Mouse (Mus musculus): ENCODE measurements around the gene Anapc2. TPM values are rescaled to one million over a fixed set of nuclear protein-coding genes. Genes with fewer than 3 reads are reported as not detected.

Anapc2 gene
- total RNA-seq, 2 experiments from 2014 or later: 29.7 to 31.0 TPM

DNA sequence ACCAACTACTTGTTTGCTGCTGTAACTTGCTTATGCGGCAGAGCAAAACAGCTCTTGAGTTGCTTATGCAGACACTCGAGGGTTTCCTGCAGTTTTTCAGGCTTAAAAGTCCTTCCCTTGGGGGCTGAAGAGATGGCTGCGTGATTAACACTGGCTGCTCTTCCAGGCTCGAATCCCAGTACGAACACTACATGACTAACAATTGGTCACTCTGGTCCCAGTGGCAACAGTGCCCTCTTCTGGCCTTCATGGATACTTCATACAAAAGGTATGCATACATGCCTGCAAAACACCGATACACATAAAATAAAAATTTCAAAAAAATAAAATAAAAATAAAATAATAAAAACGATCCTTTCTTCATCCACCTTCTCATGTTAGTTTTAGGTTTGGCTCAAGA lies 56.2 kb downstream of the Anapc2 start:
- intact Hi-C loops (cut with DNase I; ENCODE audit: low total_unique reads): no loop called here
- DNase-seq: no peak

DNA sequence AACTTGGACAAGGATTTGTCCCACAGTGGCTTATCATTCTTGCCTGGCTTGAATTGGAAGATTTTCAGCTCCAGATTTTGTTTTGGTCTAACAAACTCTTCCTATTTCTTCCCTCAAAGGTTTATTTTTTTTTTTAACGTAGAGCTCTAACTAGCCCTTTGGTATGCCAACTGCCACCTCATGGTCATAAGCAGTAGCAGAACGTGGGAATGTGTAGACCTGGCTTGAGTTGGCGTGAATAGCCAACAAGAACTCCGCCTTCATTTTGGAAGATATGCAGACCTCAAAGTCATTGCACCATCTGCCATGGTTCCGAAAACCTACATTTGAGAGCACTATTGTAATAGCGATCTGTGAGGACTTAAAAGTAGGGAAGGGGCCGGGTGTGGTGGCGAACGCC lies 59.2 kb downstream of the Anapc2 start:
- no peak for DNase-seq
- intact Hi-C loops (cut with DNase I; ENCODE audit: low total_unique reads): no loop called here

DNA sequence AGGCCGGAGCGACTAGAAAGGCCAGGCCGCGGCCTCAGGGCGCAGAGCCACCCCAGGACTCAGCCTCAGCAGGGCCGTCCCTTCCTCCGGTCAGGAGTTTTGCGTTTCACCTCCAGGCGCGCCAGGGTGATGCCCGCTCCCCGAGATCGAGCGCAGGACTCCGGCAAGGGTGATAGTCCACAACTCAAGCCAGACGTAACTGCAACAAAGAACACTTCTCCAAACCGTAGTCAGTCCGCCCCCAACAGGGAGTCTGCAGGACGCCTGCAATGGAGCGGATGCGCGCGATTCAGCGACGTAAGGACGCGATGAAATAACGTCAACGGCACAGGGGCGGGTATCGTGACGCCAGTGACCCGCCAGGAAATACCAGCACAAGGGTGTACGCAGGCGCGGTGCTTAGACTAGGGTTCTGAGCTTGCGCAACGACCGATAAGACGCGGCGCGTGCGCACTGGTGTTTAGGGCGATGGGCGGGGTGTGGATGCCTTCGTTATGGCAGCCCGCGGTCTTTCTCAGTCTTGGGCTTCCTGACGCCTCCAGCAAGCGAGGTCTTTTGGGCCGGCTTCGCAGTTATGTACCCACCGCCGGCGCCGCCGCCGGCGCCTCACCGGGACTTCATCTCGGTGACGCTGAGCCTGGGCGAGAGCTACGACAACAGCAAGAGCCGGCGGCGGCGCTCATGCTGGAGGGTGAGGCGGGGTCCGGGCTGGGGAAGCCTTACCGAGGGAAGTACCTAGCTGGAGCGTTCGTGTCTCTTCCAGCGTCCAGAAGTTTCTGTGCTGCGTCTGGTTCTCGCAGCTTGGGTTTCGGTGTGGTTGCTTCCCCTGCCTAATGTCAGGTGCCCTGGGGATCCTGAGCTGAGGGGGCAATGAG lies 60.2 kb downstream of the Anapc2 start, which contains the start of gene Man1b1:
Gene Man1b1, plus strand, starts transcription at position 53 of the 875 bp plus-strand sequence.
- intact Hi-C loops (cut with DNase I; ENCODE audit: low total_unique reads): no loop called here
- DNase-seq: peak; percentile 99

DNA sequence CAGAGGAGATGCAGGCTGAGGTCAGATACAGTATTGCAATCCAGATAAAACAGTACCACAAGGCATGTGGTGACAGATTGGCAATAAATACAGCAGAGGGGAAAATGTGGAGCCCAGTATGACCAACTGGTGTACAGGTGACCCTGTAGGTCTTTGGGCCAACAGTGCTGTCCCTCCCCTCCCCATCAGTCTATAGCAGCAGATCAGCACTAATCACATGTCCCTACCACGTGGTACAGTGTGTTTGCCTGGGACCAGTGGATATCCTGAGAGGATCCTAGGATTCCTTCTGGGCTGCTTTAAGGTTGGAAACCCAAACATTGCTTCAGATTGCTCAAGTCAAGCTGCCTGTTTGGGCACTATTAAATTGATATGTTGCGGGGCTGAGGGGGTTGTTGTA lies 61.3 kb downstream of the Anapc2 start:
- intact Hi-C loops (cut with DNase I; ENCODE audit: low total_unique reads): no loop called here
- no peak for DNase-seq

Other genes with a start within 250 kb of the Anapc2 start
- gene Nsmf, start 218.1 kb upstream of the Anapc2 start, total RNA-seq (2021): 10 to 100 TPM; 16.7 to 19.5 TPM
- not detected for gene Entpd8, start 192.2 kb upstream of the Anapc2 start, total RNA-seq (2021)
- not detected for gene Noxa1, start 177.3 kb upstream of the Anapc2 start, total RNA-seq (2021)
- gene Nrarp, start 91.7 kb upstream of the Anapc2 start, total RNA-seq (2021): 10 to 100 TPM; 11.3 to 13.6 TPM
- gene Tor4a, start 75.6 kb upstream of the Anapc2 start, total RNA-seq (2021): 1 to 10 TPM; 1.9 TPM
- 10 to 100 TPM; 24.1 to 26.1 TPM for gene Nelfb, start 61.0 kb upstream of the Anapc2 start, total RNA-seq (2021)
- not detected for gene Stpg3, start 57.8 kb upstream of the Anapc2 start, total RNA-seq (2021)
- not detected for gene Fam166a, start 53.7 kb upstream of the Anapc2 start, total RNA-seq (2021)
- gene Tubb4b, start 47.8 kb upstream of the Anapc2 start, total RNA-seq (2021): 100 to 1,000 TPM; 291 to 431 TPM
- not detected for gene Slc34a3, start 38.1 kb upstream of the Anapc2 start, total RNA-seq (2021)
- not detected for gene Rnf224, start 35.7 kb upstream of the Anapc2 start, total RNA-seq (2021)
- gene Rnf208, start 30.2 kb upstream of the Anapc2 start, total RNA-seq (2021): 1 to 10 TPM in 1 of 2 experiments, under 1 TPM in 1; 0.66 to 1.4 TPM
- gene Cysrt1, start 30.0 kb upstream of the Anapc2 start, total RNA-seq (2021): not detected
- 1 to 10 TPM in 1 of 2 experiments, not detected in 1; 1.5 TPM for gene AL732309.1, start 25.6 kb upstream of the Anapc2 start, total RNA-seq (2021)
- 10 to 100 TPM; 13.5 to 13.6 TPM for gene Tmem203, start 17.0 kb upstream of the Anapc2 start, total RNA-seq (2021)
- 1 to 10 TPM; 2.8 to 5.0 TPM for gene Tprn, start 9.9 kb upstream of the Anapc2 start, total RNA-seq (2021)
- 10 to 100 TPM; 28.9 to 34.2 TPM for gene Ssna1, start within 50 bp of the Anapc2 start, total RNA-seq (2021)
- not detected for gene Tmem210, start 15.7 kb downstream of the Anapc2 start, total RNA-seq (2021)
- gene Lrrc26, start 17.4 kb downstream of the Anapc2 start, total RNA-seq (2021): not detected
- gene Grin1, start 46.7 kb downstream of the Anapc2 start, total RNA-seq (2021): under 1 TPM in 1 of 2 experiments, not detected in 1; 0.22 TPM
- gene Man1b1, start 59.9 kb downstream of the Anapc2 start, total RNA-seq (2021): 10 to 100 TPM; 16.7 to 17.0 TPM
- 1 to 10 TPM; 6.0 to 6.6 TPM for gene Dpp7, start 83.9 kb downstream of the Anapc2 start, total RNA-seq (2021)
- 1 to 10 TPM; 5.2 to 5.8 TPM for gene Uap1l1, start 93.2 kb downstream of the Anapc2 start, total RNA-seq (2021)
- gene Sapcd2, start 99.8 kb downstream of the Anapc2 start, total RNA-seq (2021): 1 to 10 TPM; 1.2 to 1.6 TPM
- 10 to 100 TPM; 19.0 to 25.2 TPM for gene Entpd2, start 123.4 kb downstream of the Anapc2 start, total RNA-seq (2021)
- 10 to 100 TPM; 24.0 to 28.1 TPM for gene Npdc1, start 126.9 kb downstream of the Anapc2 start, total RNA-seq (2021)
- not detected for gene Fut7, start 150.8 kb downstream of the Anapc2 start, total RNA-seq (2021)
- gene Abca2, start 156.2 kb downstream of the Anapc2 start, total RNA-seq (2021): 10 to 100 TPM in 1 of 2 experiments, 1 to 10 TPM in 1; 9.2 to 11.6 TPM
- gene Clic3, start 184.4 kb downstream of the Anapc2 start, total RNA-seq (2021): not detected
- 10 to 100 TPM; 15.7 to 18.9 TPM for gene Paxx, start 188.6 kb downstream of the Anapc2 start, total RNA-seq (2021)
- gene Ptgds, start 197.6 kb downstream of the Anapc2 start, total RNA-seq (2021): 1 to 10 TPM; 1.3 to 1.4 TPM
- not detected for gene Lcn12, start 221.4 kb downstream of the Anapc2 start, total RNA-seq (2021)
- gene Fbxw5, start 228.3 kb downstream of the Anapc2 start, total RNA-seq (2021): 10 to 100 TPM; 68.6 to 70.5 TPM
- under 1 TPM; 0.91 to 0.98 TPM for gene C8g, start 229.2 kb downstream of the Anapc2 start, total RNA-seq (2021)